Mouse (Mus musculus) cortical plate, adult 2 months (tissue): ENCODE measurements at regions not wholly inside any gene's neighbourhood (a gene's known extent, or its start where the extent isn't known, plus 50 kb on each side); places are given as distances from the start of the nearest gene placed in this dataset.

Source experiments
- CTCF ChIP-seq: fragments of 200-500 bp; IDR thresholded peaks from 2 replicates; pipeline ENCODE4 v1.5.1; 2011; ENCODE audit warnings: mild to moderate bottlenecking, control low read depth, low read length; ENCODE audit not compliant: insufficient read depth; ENCODE audit errors: extremely low read depth
- POLR2A ChIP-seq: fragments of 200-500 bp; IDR thresholded peaks from 2 replicates; pipeline ENCODE4 v1.6.1; 2011; ENCODE audit warnings: mild to moderate bottlenecking, low read length, control low read depth; ENCODE audit not compliant: insufficient read depth; ENCODE audit errors: extremely low read depth

DNA sequence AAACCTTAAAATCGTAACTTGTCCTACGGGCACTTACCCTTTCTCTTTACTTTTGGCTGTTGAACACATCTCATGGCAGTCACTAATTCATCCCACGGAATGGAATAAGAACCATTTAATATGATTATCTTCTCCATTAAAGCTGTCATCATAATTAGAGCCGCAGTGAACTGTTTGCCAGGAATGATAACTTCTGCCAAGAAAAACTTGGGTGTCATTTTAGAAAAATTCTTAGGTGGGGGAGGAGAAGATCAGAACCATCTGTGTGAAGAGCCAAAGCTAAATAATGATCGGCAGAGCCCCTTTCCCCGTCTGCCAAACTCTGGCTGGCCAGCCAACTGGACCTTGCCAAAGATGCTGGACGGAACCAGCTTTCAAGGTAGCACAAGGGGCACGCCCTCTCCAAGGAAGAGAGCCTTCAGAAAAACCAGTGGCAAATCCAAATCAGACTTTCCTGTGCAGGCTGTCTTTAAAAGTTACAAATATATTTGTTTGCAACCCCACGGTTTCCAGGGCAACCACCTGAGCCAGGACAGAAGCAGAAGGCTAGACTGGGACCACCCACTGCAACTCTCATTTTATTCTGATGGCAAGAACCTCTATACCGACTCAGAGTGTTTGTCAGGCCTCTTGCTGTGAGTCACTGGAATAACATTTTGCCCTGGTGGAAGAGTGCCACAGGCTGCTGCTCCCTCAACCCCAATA is 77.9 kb upstream of the Zfp280d start:
- TF ChIP-seq POLR2A (no peak), CTCF (no peak)
